Mouse (Mus musculus): Measurements from ENCODE around the gene Fbxl15.

Gene Fbxl15

DNA sequence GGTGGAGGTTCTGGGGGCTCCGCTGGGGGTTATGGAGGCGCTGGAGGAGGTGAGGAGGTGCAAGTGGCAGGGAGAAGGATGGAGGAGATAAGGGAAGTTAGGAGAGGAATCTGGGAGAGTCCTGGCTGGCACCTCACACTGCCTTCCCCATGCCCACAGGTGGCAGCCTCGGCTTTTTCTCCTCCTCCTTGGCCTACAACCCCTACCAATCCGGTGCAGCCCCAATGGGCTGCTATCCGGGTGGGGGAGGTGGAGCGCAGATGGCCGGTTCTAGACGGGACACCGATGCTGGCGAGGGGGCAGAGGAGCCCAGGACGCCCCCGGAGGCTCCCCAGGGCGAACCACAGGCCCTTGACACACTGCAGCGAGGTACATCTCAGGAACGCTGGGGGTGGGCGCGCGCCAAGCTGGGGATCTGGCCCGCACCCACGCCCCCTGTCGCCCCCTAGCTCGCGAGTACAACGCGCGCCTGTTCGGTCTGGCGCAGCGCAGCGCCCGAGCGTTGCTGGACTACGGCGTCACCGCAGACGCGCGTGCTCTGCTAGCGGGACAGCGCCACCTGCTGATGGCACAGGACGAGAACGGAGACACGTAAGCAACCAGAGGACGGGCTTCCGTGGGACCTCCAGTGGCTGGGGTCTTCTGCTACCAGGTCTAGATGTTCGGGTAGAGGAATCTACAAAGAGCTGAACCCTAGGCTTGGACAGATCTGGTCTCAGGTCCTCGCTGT lies 19.1 kb upstream of the Fbxl15 start:
- in situ Hi-C loops (cut with MseI, MboI): no loop called here

DNA sequence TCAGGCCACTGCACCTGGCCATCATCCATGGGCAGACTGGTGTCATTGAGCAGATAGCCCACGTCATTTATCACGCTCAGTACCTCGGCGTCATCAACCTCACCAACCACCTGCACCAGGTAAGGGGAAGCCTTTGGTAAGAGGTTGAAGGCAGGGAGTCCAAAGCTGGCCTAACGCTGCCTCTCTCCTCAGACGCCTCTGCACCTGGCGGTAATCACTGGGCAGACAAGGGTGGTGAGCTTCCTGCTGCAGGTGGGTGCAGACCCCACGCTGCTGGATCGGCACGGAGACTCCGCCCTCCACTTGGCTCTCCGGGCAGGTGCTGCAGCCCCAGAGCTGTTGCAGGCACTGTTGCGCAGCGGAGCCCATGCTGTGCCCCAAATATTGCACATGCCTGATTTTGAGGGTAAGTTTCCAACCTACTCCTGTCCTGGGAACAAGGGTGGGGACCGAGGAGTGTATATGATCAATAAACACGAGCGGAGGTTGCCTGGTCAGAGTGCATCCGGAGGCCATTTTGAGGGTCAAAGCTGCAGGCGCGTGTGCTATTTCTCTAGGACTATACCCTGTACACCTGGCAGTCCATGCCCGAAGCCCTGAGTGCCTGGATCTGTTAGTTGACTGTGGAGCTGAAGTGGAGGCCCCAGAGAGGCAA lies 18.2 kb upstream of the Fbxl15 start:
- in situ Hi-C loops (cut with MseI, MboI): no loop called here

DNA sequence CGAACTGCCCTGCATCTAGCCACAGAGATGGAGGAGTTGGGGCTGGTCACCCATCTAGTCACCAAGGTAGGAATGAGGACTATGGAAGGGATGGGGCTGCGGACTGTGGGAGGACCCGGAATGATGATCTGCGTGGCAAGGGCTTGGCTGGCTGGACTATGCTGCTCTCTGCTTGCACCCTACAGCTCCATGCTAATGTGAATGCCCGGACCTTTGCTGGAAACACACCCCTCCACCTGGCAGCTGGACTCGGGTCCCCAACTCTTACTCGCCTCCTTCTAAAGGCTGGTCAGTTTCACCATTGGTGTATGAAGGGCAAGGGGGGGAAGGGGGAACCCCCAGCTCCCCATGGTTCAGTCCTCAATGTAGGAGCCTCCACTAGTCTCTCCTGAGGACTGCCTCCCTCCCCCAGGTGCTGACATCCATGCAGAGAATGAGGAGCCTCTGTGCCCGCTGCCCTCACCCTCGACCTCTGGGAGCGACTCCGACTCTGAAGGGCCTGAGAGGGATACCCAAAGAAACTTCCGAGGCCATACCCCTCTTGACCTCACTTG lies 17.6 kb upstream of the Fbxl15 start:
- in situ Hi-C loops (cut with MseI, MboI): no loop called here

DNA sequence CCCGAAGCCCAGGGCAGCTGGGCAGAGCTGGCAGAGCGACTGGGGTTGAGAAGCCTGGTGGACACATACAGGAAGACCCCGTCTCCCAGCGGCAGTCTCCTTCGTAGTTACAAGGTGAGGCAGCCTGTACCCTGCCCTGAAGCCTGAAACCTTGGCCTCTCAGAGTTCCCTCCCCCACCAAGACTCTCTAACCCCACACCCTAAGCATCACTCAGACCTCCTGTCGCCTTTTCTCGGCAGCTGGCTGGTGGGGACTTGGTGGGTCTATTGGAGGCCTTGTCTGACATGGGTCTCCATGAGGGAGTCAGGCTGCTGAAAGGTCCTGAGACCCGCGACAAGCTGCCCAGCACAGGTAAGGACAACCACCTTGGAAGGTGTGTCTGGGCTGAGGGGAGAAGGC lies 16.6 kb upstream of the Fbxl15 start:
- in situ Hi-C loops (cut with MseI, MboI): no loop called here

GRCm38 (mm10) chr19:46312566-46312965 lies 15.4 kb upstream of the Fbxl15 start:
- in situ Hi-C loops (cut with MseI, MboI): no loop called here

DNA sequence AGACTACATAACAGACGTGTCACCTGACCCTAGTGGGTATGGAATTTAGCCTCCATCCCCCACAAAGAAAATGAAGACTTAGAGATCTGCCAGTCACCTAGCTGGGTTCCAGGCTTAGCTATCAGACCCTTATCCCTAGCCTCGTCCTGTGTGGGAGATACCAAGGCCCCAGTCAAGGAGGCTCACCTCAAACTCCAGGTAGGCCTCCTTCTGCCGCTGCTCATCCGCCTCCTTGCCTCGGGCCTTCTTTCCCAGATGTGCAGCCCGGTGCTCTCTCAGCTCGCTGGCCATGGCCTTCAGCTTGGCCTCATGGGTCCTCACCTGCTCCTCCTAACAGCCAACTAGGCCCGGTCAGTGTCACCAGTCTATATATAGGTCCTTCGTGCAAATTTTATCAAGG lies 14.9 kb upstream of the Fbxl15 start:
- in situ Hi-C loops (cut with MseI, MboI): no loop called here

GRCm38 (mm10) chr19:46313591-46313990 lies 14.4 kb upstream of the Fbxl15 start:
- in situ Hi-C loops (cut with MseI, MboI): no loop called here

- in situ Hi-C loops (cut with MseI, MboI): no loop called here
Measured at GRCm38 (mm10) chr19:46314151-46314601, 13.8 kb upstream of the Fbxl15 start.

- in situ Hi-C loops (cut with MseI, MboI): no loop called here
Measured at GRCm38 (mm10) chr19:46314872-46315742, 12.9 kb upstream of the Fbxl15 start.

- in situ Hi-C loops (cut with MseI, MboI): no loop called here
Measured at GRCm38 (mm10) chr19:46315752-46316610, 12.0 kb upstream of the Fbxl15 start.

DNA sequence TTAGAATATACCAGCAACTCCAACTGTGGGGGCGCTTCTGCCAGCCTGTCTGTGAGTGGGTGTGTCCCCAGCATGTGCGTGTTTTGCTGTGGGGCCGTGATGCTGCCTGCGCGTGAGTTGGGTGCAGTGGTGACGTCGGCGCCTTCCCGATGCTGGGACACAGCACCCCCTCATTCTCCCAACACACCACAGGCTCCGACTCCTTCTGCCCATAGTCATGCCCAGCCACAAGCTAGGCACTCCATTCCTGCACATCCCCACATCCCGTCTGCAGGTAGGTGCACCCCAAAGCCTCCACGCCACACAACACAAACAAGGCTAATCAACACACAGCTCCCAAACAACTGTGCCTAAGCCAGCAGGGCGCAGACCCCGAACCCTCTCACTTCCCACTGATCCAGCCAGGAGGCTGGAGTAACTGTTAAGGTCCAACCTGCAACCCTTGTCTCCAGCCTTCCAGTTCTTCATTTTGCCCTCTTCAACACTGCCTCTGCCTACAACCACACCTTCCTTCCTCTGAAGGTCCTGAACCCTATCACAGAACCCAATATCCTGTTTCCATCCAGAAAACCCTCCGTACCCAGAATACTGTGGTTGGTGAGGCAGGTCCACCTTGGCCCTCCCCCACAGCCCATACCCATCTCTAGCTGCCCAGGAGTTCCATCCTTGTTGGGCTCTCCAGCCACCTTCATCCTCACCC lies 11.0 kb upstream of the Fbxl15 start:
- in situ Hi-C loops (cut with MseI, MboI): no loop called here

GRCm38 (mm10) chr19:46317546-46317885 lies 10.5 kb upstream of the Fbxl15 start:
- in situ Hi-C loops (cut with MseI, MboI): no loop called here

DNA sequence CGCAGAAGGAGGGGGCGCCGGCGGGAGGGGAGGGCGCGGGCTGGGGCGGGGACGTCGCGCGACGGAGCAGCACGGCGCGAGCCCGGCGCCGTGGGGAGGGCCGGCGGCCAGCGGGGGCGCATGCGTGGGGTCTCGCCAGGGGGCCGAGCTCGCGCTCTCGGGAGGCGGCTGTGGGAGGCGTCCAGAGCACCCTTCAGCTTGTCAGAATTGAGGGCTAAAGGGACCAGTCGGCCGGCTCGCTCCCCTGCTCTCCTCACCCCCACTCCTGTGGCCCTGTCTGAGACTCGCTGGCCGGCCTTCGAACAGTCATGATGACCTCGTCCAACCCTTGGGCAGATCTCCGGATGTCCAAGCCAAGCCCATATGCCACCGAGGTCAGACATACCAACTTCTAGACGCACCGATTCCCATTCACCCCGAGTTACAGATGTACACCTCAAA lies 9.9 kb upstream of the Fbxl15 start:
- in situ Hi-C loops (cut with MseI, MboI): no loop called here

DNA sequence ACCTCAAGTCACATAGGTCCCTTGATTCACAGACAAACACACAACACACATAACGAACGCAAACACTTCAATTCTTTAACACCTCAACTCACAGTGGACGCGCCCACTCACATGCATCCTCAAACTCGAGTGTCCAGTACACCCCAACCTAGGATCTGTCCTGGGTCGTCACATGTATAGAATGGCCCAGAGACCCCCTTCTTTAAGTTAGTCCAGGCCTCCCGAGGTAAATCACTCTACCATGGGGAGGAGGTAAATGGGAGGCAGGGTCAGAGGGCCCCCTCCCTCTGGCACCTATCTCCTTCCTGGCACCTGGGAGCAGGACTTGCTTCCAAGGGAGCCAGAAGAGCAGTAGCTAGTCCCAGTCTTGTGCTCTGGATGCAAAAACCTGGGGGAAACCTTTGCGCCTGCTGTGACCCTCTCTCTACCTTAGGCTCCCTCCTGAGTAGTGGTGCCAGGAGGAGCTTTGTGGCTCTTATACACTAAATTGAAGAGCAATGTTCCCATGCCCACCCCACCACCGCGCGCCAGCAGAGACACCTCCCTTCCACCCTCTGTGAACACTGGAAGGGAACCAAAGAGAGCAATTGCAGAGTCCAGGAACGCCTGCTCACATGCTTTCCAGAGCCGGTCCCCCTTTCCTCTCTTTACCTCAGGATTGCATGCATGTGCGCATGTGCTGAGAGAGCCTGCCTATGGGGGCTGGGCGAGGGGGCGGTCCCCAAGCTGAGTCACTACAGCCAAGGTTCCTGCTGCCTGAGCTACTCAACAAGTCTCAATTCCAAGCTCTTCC lies 9.2 kb upstream of the Fbxl15 start:
- in situ Hi-C loops (cut with MseI, MboI): no loop called here

- in situ Hi-C loops (cut with MseI, MboI): no loop called here
Measured at GRCm38 (mm10) chr19:46320076-46320785, 7.8 kb upstream of the Fbxl15 start.

GRCm38 (mm10) chr19:46321101-46321943 lies 6.7 kb upstream of the Fbxl15 start:
- in situ Hi-C loops (cut with MseI, MboI): no loop called here

- in situ Hi-C loops (cut with MseI, MboI): no loop called here
Measured at GRCm38 (mm10) chr19:46322144-46322995, 5.6 kb upstream of the Fbxl15 start.
